Mouse (Mus musculus): ENCODE measurements around the gene Kcnmb3.

Kcnmb3 gene

DNA sequence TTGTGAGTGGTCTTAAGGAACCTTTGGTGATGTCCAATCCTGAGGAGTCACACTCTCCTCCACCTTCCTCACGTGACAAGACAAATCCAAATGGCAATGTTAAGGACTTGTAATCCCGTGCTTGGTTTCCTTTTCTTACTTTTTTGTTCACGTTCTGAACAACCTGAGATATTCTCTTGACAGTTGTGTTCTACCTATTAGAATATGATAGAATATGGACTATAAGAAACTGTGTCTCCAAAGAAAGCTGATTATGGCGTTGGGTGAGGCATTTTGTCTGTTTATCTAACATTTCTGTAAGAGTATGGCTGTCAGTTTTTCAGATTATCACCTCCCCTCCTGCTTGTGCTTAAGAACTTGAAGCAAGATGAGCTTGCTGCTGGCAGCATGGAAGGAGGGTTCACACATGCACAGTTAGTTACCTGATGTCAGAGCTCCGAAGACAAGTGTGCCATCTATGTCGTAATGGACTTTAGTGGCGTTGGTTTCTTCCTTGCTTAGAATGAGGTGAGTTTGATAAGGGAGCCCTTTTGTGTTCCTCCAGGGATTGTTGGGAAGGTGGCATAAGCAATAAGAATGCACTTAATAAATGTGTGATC, 20.8 kb upstream of the Kcnmb3 start:
- TF ChIP-seq POU5F1 (IDR thresholded peaks at IDR 0.05; ENCODE audit: borderline replicate concordance, low read length) = no peak
- TF ChIP-seq NANOG (IDR thresholded peaks at IDR 0.05; ENCODE audit: borderline replicate concordance, low read length) = no peak
- TF ChIP-seq CTCF (conservative IDR thresholded peaks at IDR 0.05; ENCODE audit: low read length) = no peak
- H3K4me1 ChIP-seq (replicated peaks; ENCODE audit: low read depth, low read length) = peaks cover 24% of the 10 kb centered on the region
- no peaks in the 10 kb centered on the region for H3K27me3 ChIP-seq (ENCODE audit: insufficient read depth, low read length)

DNA sequence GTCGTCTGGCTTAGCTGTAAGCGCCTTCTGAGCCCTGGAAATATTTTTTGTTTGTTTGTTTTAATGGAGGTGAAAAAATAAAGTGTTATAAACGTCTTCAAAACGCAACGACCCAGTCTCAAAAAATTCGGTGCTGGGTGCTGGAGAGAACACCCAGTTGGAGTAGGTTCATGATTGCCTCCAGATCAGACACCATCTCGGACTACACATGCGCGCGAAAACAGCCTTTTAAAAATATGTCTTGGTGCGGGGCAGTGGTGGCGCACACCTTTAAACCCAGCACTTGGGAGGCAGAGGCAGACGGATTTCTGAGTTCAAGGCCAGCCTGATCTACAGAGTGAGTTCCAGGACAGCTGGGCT, 19.1 kb upstream of the Kcnmb3 start:
- Histone ChIP-seq H3K36me3 (ENCODE audit: insufficient read depth, low read length) (peaks cover 31% of the 10 kb centered on the region), H3K4me1 (replicated peaks; ENCODE audit: low read depth, low read length) (peaks cover 24% of the 10 kb centered on the region), H3K27me3 (ENCODE audit: insufficient read depth, low read length) (no peaks in the 10 kb centered on the region), H3K9me3 (ENCODE audit: low read length) (no peaks in the 10 kb centered on the region), H3K4me3 (replicated peaks; ENCODE audit: low read length) (peak overlapping the region; percentile 93)
- TF ChIP-seq POU5F1 (IDR thresholded peaks at IDR 0.05; ENCODE audit: borderline replicate concordance, low read length) = no peak

More for the DNA sequence above, 20.8 kb upstream of the Kcnmb3 start:
- no peaks in the 10 kb centered on the region for H3K9me3 ChIP-seq (ENCODE audit: low read length)
- peaks cover 48% of the 10 kb centered on the region for H3K36me3 ChIP-seq (ENCODE audit: insufficient read depth, low read length)
- H3K4me3 ChIP-seq (replicated peaks; ENCODE audit: low read length) = no peak overlapping the region

DNA sequence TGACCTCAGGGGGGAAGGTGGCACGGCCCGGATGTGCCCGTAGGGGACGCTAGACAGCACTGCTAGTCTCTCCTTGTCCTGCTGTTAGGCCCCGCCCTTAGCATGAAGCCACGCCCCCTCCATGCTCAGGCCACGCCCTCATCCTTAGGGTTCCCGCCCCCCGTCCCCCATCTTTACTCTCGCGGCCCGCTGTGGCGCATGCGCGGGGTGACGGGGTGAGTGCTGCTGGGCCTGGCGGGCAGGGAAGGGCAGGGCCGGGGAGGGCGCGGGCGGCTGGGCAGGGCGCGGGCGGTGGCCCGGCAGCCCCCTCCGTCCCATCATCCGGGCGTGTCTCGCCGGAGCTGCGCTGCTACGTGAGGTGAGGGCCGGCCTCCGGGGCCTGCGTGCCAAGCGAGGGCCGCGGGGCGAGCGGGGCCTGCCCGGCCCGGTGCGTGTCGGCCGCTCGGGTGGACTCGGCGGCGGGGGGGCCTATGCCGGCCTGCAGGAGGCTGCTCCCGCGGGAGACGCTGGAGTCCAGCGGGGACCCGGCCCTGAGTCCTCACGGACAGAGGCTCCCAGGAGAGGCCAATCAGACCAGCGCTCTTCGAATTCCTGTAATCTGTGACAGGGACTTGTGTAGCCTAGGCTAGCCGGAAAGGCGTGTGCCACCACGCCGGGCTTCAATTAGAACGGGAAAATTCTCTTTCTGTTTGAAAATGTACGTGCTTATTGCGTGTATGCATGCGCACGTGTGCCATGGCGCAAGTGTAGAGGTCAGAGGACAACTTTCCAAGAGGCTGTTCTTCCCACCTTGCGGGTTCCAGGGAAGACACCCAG, 18.6 kb upstream of the Kcnmb3 start:
- TF ChIP-seq NANOG (IDR thresholded peaks at IDR 0.05; ENCODE audit: borderline replicate concordance, low read length) (no peak), CTCF (conservative IDR thresholded peaks at IDR 0.05; ENCODE audit: low read length) (peak; percentile 69; the same call in 1 of the 2 replicates), POU5F1 (IDR thresholded peaks at IDR 0.05; ENCODE audit: borderline replicate concordance, low read length) (no peak)
- Histone ChIP-seq H3K36me3 (ENCODE audit: insufficient read depth, low read length) (peaks cover 26% of the 10 kb centered on the region), H3K9me3 (ENCODE audit: low read length) (no peaks in the 10 kb centered on the region), H3K4me1 (replicated peaks; ENCODE audit: low read depth, low read length) (peaks cover 24% of the 10 kb centered on the region), H3K4me3 (replicated peaks; ENCODE audit: low read length) (peak overlapping the region; percentile 93), H3K27me3 (ENCODE audit: insufficient read depth, low read length) (no peaks in the 10 kb centered on the region)

DNA sequence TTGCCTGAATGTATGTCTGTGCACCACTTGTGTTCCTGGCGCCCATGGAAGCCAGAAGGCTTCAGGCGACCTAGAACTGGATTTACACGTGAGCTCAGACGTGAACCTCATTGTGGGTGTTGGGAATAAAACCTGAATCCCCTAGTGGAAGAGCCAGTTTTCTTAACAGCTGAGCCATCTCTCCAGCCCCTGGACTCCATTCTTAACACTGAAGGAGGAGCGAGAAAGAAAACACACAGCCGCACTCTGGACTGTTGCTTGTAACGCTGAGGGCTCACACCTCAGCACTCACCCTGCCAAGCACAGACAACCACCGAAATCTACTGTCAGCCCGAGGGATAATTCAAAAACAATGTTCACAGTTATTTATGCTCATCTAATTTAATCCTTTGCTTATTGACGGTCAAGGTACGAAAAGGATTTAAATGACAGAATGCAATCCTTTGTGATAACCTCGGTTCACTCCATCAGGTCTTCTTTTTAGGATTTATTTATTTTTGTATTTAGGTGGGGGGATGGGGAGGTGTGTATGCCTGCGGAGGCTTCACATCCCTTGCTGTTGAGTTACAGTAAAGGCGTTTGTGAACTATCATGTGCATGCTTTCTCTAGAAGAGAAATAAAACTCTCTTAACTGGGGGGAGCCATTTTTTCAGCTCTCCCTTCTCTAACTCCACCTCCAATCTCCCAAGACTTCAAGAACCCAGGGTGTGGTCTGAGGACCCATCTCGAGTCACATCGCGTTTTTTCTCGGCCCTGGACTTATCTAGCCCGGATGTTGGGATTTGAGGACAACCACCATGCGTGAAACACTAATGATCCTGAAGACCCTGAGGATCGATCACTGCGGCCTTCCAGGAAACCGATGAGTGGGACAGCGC, 17.7 kb upstream of the Kcnmb3 start, which contains the start of gene Zfp639:
TSS of gene Zfp639 (plus strand) at position 764 of the 879 bp plus-strand sequence.
- H3K36me3 ChIP-seq (ENCODE audit: insufficient read depth, low read length) = peaks cover 18% of the 10 kb centered on the region
- no peaks in the 10 kb centered on the region for H3K27me3 ChIP-seq (ENCODE audit: insufficient read depth, low read length)
- H3K4me1 ChIP-seq (replicated peaks; ENCODE audit: low read depth, low read length) = peaks cover 24% of the 10 kb centered on the region
- H3K9me3 ChIP-seq (ENCODE audit: low read length) = no peaks in the 10 kb centered on the region
- TF ChIP-seq CTCF (conservative IDR thresholded peaks at IDR 0.05; ENCODE audit: low read length) = no peak; the same call in 1 of the 2 replicates
- no peak for TF ChIP-seq NANOG (IDR thresholded peaks at IDR 0.05; ENCODE audit: borderline replicate concordance, low read length)
- TF ChIP-seq POU5F1 (IDR thresholded peaks at IDR 0.05; ENCODE audit: borderline replicate concordance, low read length) = no peak
- H3K4me3 ChIP-seq (replicated peaks; ENCODE audit: low read length) = peak within 1 kb of the TSS; percentile 93

DNA sequence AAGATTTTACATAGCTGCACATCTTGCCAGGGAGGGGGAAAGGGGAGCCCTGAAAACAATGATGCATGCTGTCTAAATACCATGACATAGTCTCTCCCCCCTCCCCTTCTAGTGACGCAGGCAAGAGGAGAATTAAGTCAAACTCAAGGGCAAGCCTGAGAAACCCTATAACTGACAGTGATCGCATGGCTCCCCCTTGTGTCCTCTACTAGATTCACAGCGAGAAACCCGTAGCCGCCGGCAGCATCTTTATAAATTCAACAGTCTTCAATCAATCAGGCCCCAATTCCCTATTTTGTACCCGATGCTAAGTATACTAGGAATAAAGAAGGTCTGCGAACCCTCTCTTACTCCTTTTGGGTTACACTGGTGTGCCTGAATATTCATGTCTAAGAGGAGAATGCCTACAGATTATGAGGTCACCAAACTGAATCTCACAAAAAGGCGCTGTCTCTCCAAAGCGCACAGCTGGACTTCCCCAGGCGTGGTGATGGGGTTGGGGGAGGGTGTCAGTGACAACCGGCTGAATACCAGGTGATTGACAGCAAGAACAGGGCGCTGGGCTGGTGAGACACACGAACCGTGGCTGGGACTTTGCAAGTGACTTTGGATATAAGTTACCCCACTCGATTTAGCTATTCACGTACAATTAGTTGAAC, 16.8 kb upstream of the Kcnmb3 start:
- no peaks in the 10 kb centered on the region for H3K9me3 ChIP-seq (ENCODE audit: low read length)
- TF ChIP-seq CTCF (conservative IDR thresholded peaks at IDR 0.05; ENCODE audit: low read length) (peak; percentile 71), NANOG (IDR thresholded peaks at IDR 0.05; ENCODE audit: borderline replicate concordance, low read length) (no peak)
- H3K36me3 ChIP-seq (ENCODE audit: insufficient read depth, low read length) = peaks cover 13% of the 10 kb centered on the region
- H3K4me3 ChIP-seq (replicated peaks; ENCODE audit: low read length) = peak overlapping the region; percentile 37; the same call in 1 of the 2 replicates
- peaks cover 24% of the 10 kb centered on the region for H3K4me1 ChIP-seq (replicated peaks; ENCODE audit: low read depth, low read length)
- no peaks in the 10 kb centered on the region for H3K27me3 ChIP-seq (ENCODE audit: insufficient read depth, low read length)

DNA sequence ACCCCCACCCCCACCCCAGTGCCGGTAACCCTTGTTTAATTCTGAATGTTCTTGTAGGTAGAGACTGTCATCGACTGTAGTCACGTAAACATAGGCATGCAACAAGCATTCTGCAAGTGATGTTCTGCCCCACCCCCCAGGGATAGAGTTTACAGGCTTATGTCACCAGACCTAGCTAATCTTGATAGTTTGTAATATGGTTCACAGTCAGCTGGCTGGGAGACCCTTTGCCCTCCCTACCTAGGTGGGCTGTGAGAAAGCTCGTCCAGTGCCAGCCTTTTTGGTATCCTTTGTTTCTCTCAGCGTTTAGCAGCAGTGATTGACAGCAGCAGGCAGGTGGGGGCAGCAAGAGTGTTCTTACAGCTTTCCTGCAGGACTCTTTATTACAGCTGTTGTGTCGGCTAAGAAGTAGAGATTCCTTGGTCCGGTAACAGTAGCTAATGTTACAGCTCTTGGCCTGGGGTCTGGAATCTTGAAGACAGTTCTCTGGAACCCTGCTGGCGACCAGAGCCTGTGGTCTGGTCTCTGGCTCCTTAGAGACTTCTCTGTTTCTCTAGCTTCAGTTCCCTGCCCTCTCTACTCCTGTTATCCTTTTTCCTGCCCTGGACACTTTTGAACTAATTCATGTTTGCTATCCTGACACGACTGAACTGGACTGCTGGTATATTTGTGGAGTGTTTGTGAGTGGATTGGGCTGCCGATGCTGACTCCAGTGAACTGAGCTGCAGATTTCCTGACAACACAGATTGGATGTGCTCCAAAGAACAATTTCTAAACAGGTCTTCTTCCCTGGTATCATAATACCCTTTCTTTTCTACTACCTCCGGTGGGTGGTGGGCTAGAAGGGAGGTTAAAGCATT, 14.6 kb upstream of the Kcnmb3 start:
- TF ChIP-seq NANOG (IDR thresholded peaks at IDR 0.05; ENCODE audit: borderline replicate concordance, low read length) = no peak
- no peak for TF ChIP-seq CTCF (conservative IDR thresholded peaks at IDR 0.05; ENCODE audit: low read length)
- TF ChIP-seq POU5F1 (IDR thresholded peaks at IDR 0.05; ENCODE audit: borderline replicate concordance, low read length) = no peak
- no peak overlapping the region for H3K4me3 ChIP-seq (replicated peaks; ENCODE audit: low read length)
- H3K36me3 ChIP-seq (ENCODE audit: insufficient read depth, low read length) = no peaks in the 10 kb centered on the region

DNA sequence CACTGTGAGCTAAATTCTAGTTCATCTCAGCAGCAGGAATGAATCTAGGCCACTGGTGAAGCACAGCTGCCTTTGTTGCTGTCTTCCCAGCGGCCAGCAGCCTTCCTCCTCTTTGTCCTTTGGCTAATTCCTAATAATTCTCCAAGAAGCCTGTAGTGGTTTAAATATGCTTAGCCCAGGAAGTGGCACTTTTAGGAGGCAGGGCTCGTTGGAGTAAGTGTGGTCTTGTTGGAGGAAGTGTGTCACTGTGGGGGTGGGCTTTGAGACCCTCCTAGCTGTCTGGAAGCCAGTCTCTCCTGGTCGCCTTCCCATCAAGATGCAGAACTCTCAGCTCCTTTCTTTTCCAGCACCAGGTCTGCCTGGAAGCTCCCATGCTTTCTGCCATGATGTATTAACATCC, 13.8 kb upstream of the Kcnmb3 start:
- no peaks in the 10 kb centered on the region for H3K9me3 ChIP-seq (ENCODE audit: low read length)
- H3K27me3 ChIP-seq (ENCODE audit: insufficient read depth, low read length) = no peaks in the 10 kb centered on the region
- peaks cover 18% of the 10 kb centered on the region for H3K4me1 ChIP-seq (replicated peaks; ENCODE audit: low read depth, low read length)
- no peak overlapping the region for H3K4me3 ChIP-seq (replicated peaks; ENCODE audit: low read length)
- TF ChIP-seq NANOG (IDR thresholded peaks at IDR 0.05; ENCODE audit: borderline replicate concordance, low read length) (no peak), CTCF (conservative IDR thresholded peaks at IDR 0.05; ENCODE audit: low read length) (no peak), POU5F1 (IDR thresholded peaks at IDR 0.05; ENCODE audit: borderline replicate concordance, low read length) (no peak)
- H3K36me3 ChIP-seq (ENCODE audit: insufficient read depth, low read length) = no peaks in the 10 kb centered on the region

More for the DNA sequence above, 14.6 kb upstream of the Kcnmb3 start:
- Histone ChIP-seq H3K27me3 (ENCODE audit: insufficient read depth, low read length) (no peaks in the 10 kb centered on the region), H3K9me3 (ENCODE audit: low read length) (no peaks in the 10 kb centered on the region), H3K4me1 (replicated peaks; ENCODE audit: low read depth, low read length) (peaks cover 23% of the 10 kb centered on the region)
